Mouse (Mus musculus) olfactory bulb, adult 2 months (tissue): ENCODE data around the gene Cacna1a.

ENCODE experiments used
- CTCF ChIP-seq: fragments of 200-500 bp; IDR thresholded peaks from 2 replicates; pipeline ENCODE4 v1.5.1; 2012; ENCODE audit warnings: low read depth, mild to moderate bottlenecking, low read length, moderate library complexity; ENCODE audit not compliant: insufficient read depth
- POLR2A ChIP-seq: fragments of 200-500 bp; IDR thresholded peaks from 2 replicates; pipeline ENCODE4 v1.6.1; 2012; ENCODE audit warnings: mild to moderate bottlenecking, low read depth, low read length, moderate library complexity; ENCODE audit not compliant: insufficient read depth

DNA sequence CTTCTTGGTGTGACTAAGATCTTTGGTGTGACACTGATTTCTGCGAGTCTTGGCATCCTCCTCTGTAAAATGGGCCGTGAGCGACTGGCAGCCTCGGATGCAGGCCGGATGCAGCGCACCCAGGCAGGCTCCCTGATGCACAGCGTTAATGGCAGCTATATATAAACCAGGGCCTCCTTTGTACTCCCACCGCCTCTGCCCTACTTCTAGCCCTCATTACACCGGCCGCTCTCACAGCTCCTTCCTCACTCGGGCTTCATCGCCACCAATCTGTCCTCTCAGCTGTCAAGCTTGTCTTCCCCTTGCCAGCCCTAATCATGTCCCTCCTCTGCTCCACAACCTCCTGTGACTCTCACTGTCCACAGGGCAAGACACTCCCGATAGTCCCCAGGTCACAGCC lies 123.4 kb downstream of the Cacna1a start:
- TF ChIP-seq CTCF, result no peak
- no peak for TF ChIP-seq POLR2A
